Mouse (Mus musculus) lung, postnatal 36 days (tissue): ENCODE measurements around the gene Stap1.

Source experiments
- DNase-seq: peaks from one replicate; pipeline ENCODE4 v3.0.0; 2022; ENCODE audit warnings: mixed read lengths

Gene Stap1

DNA sequence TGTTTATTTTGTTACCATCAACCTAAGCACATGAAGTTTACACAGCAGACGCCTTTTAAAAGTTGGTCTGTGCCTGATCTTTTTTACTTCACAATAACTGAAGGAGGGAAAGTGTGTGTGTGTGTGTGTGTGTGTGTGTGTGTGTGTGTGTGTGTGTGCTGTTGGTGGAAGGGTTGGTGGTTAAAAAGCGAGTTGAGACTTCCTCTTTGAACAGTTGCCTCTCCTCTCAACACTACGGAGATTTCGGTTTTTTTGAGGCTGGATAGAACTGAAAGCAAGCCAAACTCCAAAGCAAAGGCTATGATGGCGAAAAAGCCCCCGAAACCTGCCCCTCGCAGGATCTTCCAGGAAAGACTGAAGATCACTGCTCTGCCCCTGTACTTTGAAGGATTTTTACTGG is at the start of gene Stap1:
Stap1 (plus strand) TSS at position 209 of the 400 bp plus-strand sequence.
- DNase-seq: peak; percentile 40

DNA sequence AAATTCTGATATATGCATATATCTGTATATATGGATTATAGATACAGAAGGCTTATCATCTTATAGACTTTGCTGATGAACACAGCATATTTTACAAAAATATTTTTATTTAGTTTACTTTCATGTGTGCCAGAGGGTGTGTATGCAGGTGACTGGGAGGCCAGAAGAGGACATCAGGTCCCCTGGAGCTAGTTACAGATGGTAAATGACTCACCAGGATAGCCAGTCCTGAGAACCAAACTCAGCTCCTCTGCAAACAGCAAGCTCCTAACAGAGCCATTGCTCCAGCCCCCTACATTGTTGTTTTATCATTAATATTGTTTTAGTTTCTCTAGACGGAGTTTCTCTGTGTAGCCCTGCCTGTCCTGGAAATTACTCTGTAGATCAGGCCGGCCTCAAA is 41.7 kb upstream of the Stap1 start:
- DNase-seq: no peak

- DNase-seq: no peak
Observed at GRCm38 (mm10) chr5:86063501-86063900, 8.0 kb upstream of the Stap1 start.

DNA sequence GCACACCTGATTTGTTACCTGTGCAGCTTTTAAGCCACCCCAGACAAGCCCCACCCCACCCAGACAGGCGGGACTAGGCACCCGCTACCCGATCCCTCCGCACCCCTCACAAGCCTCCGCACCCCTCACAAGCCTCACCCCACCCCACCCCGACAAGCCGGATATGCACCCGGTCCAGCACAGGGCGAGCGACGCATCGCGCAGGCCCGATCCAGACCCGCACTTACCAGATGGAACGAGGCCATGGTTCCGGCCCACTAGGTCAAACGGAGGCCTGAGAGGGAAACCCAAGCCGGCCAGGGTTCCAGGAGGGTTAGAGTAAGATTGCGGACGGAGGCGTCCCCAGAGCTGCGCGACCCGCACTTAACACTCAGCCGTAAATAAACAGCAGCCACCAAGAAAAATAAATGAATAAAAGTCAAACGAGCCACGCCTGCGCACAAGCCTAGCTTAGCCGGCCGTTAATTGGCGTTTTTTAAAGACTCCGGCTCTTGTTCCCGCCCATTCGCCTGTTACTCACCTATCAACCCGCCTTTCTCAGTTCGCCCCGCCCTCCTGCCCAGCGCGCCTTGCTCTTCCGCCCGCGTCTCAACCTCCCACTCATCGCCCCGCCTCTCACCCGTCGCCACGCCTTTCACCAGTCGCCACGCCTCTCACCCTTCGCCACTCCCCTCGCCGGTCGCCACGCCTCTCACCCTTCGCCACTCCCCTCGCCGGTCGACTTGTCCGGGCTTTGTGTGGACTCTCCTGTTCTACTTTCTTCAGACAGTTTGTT is 6.3 kb upstream of the Stap1 start, which contains the start of gene Cenpc1:
Cenpc1 (minus strand) TSS at position 483 of the 775 bp plus-strand sequence.
- DNase-seq: peak; percentile 98

- no peak for DNase-seq
Observed at GRCm38 (mm10) chr5:86065876-86066550, 5.5 kb upstream of the Stap1 start.

GRCm38 (mm10) chr5:86066551-86066929 is 5.0 kb upstream of the Stap1 start:
- DNase-seq: peak; percentile 97

DNA sequence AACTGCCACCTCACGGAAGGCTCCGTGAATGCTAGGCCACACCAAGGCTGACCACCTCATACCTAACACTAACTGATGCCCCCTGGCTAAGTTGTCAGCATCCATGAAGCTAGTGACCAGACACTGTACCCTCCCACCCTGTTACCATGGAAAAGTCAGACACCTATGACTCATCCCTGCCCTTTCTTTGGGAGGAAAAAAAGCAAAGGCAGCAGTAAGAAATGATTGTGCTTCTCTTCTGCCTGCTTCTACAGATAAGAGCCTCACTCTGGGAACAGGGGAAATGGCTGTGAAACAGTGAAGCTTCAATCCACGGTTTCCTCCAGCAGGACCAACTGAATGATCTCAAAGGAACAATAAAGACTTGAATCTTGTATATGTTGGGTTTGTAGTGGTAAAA is 3.1 kb upstream of the Stap1 start:
- no peak for DNase-seq

- no peak for DNase-seq
Observed at GRCm38 (mm10) chr5:86069121-86069520, 2.4 kb upstream of the Stap1 start.

- DNase-seq: no peak
Observed at GRCm38 (mm10) chr5:86072756-86073386, 1.3 kb downstream of the Stap1 start.

DNA sequence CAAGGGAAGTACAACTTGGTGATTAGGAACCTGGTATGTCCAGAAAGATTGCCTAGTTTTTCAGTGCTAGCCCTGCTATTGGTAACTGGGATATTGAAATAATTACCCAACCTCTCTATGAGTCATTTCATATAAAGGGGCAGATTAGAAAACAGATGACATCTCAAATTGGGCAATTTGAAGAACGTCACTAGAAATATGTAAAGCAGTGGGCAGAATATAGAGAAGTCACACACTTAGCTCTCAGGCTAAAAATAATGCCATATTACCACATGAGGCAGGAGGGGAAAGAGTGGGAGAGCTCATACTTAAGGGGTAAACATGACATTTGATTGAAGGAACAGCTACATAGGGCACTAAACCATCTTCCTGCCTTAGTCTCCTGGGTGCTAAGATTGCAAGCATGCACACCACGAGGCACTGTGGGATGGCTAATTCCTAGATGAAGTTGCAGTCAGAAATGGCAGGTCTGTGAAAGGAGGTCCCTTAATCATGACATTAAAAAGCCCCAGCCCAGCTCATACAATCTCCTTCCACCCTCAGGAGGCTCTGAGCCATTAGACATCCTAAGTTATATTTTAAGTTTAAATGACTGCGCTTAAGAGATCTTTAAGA is 7.3 kb downstream of the Stap1 start:
- peak; percentile 42 for DNase-seq

- no peak for DNase-seq
Observed at GRCm38 (mm10) chr5:86083987-86084386, 12.4 kb downstream of the Stap1 start.

DNA sequence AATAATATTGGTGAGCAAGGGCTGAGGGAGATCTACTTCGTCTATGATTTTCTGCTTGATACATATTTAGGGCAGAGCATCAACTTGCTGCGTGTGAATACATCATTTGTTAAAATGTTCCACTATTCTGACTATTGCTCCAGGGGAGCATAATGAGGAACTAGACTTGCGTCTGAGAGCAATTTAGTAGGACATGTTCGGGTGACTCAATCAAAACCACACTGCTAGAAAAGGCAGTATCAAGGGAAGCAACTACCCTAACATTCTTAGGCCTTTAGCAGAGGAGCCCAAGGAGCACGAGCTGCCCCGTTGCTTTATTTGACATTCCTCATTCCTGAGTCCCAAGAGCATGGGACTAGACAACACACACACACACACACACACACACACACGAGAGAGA is 13.4 kb downstream of the Stap1 start:
- peak; percentile 46 for DNase-seq

DNA sequence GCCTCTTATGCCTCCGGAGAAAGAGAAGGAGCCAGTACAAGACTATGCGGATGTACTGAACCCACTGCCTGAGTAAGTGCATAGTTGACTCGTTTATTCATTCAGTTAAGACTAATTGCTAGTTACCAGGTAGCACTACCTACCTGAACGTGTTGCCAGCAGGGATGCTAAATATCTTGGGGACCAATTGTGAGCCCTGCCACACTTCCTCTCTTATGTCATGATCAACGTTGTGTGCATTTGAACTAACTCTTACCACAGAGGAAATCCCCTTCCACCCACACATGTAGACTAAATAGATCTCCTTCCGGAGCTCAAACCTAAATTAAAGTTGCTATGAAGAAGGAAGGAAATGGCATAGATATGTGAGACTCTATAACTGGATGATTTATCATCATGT is 15.2 kb downstream of the Stap1 start:
- DNase-seq: peak; percentile 53

DNA sequence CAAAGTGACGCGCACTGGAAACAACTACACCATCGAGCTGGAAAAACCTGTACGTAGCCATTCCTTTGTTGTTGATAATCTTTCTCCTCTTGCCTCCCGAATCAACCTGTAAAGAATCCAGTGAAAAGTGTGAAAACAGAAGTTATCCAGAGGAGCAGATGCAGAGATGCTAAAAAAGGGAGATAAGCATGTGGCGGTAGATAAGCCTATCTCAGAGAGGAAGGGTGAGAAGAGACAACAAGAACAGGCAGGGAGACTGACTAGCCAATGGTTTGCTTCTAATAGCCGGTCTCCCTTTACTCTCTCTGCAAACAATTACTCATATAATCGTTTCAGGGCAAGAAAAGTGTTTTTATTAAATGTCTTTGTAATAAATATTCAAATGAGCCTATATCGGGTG is 23.2 kb downstream of the Stap1 start:
- no peak for DNase-seq

DNA sequence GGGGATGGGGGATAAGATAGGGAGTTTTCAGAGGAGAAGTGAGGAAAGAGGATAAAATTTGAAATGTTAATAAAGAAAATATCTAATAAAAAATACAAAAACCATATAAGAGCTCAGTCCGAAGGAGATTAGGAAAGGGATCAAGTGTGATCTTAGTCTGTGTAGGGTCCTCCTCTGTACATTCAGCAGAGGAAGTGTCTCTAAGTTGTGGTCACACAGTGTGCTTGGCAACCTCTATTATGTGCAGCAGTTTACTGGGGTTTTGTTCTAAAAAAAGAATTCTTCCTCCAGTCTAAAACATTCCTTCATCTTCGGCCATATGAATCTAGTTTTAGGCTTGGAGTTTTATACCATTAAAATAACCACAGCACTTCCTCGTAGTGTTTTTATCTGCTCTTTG is 27.4 kb downstream of the Stap1 start:
- no peak for DNase-seq

GRCm38 (mm10) chr5:86100621-86101020 is 29.1 kb downstream of the Stap1 start:
- DNase-seq: no peak

DNA sequence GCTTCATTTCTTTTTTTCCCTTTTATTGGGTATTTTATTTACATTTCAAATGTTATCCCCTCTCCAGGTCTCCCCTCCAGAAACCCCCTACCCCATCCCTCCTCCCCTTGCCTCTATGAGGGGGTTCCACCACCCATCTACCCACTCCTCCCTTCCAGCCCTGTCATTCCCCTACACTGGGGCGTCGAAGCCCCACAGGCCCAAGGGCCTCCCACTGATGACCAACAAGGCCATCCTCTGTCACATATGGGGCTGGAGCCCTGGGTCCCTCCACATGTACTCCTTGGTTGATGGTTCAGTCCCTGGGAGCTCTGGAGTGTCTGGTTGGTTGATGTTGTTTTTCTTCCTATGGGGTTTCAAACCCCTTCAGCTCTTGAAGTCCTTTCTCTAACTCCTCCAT is 30.6 kb downstream of the Stap1 start:
- no peak for DNase-seq

DNA sequence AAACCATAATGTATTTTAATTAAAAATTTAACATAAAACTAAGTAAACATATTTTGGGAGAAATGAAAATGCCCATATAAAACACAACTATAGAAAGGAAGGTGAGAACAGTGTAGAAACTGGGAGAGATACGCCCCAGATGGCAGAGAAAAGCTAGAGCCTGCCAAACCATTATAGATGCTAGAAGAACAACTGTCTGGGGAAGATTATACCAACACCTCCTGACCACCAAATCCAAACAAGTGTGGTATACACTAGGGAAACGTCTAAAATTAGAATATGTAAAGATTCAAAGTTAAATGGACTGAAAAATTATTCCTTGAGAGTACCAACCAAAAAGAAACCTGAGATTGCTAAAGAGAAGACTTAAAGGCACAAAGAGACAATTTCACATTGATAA is 35.1 kb downstream of the Stap1 start:
- no peak for DNase-seq

- DNase-seq: no peak
Observed at GRCm38 (mm10) chr5:86111074-86111473, 39.5 kb downstream of the Stap1 start.

DNA sequence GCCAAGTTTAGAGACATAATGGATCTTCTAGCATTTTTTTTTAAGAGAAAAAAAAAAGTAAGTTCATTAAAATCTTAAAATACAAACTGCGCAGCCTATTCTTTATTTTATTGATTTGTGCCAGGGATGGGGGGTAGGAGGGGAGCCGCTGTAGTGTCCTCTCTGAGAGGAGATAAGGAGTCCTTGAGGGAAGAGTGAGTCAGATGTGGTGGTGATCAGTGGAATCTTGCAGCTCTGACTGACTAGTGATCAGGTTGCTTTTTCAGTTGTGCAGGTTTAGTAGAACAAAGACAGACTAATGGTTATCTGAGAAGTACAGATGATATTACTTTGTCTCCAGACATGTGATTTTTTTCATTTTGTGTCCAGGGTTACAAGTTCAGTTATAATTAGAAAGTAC is 41.5 kb downstream of the Stap1 start:
- DNase-seq: no peak

- DNase-seq: no peak
Observed at GRCm38 (mm10) chr5:86113997-86114396, 42.5 kb downstream of the Stap1 start.

- DNase-seq: no peak
Observed at GRCm38 (mm10) chr5:86118457-86119094, 47.0 kb downstream of the Stap1 start.

DNA sequence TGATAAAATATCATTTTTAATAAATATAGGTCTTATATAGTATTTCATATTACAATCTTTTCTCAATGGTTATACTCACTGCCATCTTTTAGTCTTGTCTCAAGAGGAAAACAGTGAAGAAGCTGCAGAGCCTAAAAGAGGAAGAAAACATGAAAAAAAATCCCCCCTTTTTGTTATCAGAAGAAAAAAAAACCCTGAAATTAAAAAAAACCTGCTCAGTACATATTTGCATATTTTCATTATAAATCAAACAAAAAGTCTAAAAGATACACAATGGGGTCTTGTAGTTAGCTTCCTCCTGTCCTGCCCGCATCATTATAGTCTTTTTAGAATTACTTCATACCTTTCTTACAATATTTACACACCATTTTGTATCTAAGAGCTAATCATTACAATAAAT is 57.2 kb downstream of the Stap1 start:
- no peak for DNase-seq
